Mouse (Mus musculus): ENCODE results near the gene Gm42742. TPM values are rescaled to one million over a fixed set of nuclear protein-coding genes. Genes with fewer than 3 reads are reported as not detected.

Gm42742 gene
- polyA plus RNA-seq, 1 experiment from 2014 or later: 60.2 TPM

- no peak overlapping the region for H3K27ac ChIP-seq (ENCODE audit: low read depth, low read length)
- ATAC-seq (ENCODE audit: low read depth): no peak
Observed at GRCm38 (mm10) chr7:127011051-127011450, 9.8 kb downstream of the Gm42742 start.

GRCm38 (mm10) chr7:127009307-127010085 lies 11.4 kb downstream of the Gm42742 start:
- H3K27ac ChIP-seq (ENCODE audit: low read depth, low read length): no peak overlapping the region
- WGBS: 86% methylated on average over 17 of the region's 17 CpGs
- peaks cover 2% of the 10 kb centered on the region; the same call in 1 of the 2 replicates for H3K36me3 ChIP-seq (ENCODE audit: control insufficient read depth, insufficient read depth, low read length)
- H3K4me1 ChIP-seq (ENCODE audit: control insufficient read depth, insufficient read depth, low read length): no peaks in the 10 kb centered on the region
- no peak for ATAC-seq (ENCODE audit: low read depth)
- no peak overlapping the region for H3K4me3 ChIP-seq (ENCODE audit: low read depth, low read length)
- H3K9me3 ChIP-seq (ENCODE audit: control insufficient read depth, low read length): no peaks in the 10 kb centered on the region
- no peak overlapping the region for H3K4me2 ChIP-seq (ENCODE audit: low read depth, low read length)
- no peaks in the 10 kb centered on the region for H3K27me3 ChIP-seq (ENCODE audit: control insufficient read depth, insufficient read depth, low read length)
- H3K9ac ChIP-seq (replicated peaks; ENCODE audit: low read depth, low read length): no peak overlapping the region

More at GRCm38 (mm10) chr7:127011051-127011450, 9.8 kb downstream of the Gm42742 start:
- Histone ChIP-seq H3K27me3 (ENCODE audit: control insufficient read depth, insufficient read depth, low read length) (no peaks in the 10 kb centered on the region), H3K9me3 (ENCODE audit: control insufficient read depth, low read length) (no peaks in the 10 kb centered on the region), H3K4me2 (ENCODE audit: low read depth, low read length) (no peak overlapping the region), H3K4me3 (ENCODE audit: low read depth, low read length) (no peak overlapping the region), H3K4me1 (ENCODE audit: control insufficient read depth, insufficient read depth, low read length) (peaks cover 14% of the 10 kb centered on the region), H3K36me3 (ENCODE audit: control insufficient read depth, insufficient read depth, low read length) (peaks cover 2% of the 10 kb centered on the region; the same call in 1 of the 2 replicates), H3K9ac (replicated peaks; ENCODE audit: low read depth, low read length) (no peak overlapping the region)
- 94% methylated on average over 2 of the region's 2 CpGs for WGBS

- Histone ChIP-seq H3K27ac (ENCODE audit: low read depth, low read length) (0 out of 2 replicates have a peak overlapping the region, but pooled peaks have one; percentile 23), H3K9me3 (ENCODE audit: control insufficient read depth, low read length) (no peaks in the 10 kb centered on the region), H3K27me3 (ENCODE audit: control insufficient read depth, insufficient read depth, low read length) (no peaks in the 10 kb centered on the region), H3K4me3 (ENCODE audit: low read depth, low read length) (no peak overlapping the region), H3K9ac (replicated peaks; ENCODE audit: low read depth, low read length) (no peak overlapping the region), H3K4me1 (ENCODE audit: control insufficient read depth, insufficient read depth, low read length) (no peaks in the 10 kb centered on the region), H3K36me3 (ENCODE audit: control insufficient read depth, insufficient read depth, low read length) (peaks cover under 1% of the 10 kb centered on the region; the same call in 1 of the 2 replicates), H3K4me2 (ENCODE audit: low read depth, low read length) (no peak overlapping the region)
- 55% methylated on average over 9 of the region's 9 CpGs for WGBS
- peak; percentile 74; the same call in 1 of the 2 replicates for ATAC-seq (ENCODE audit: low read depth)
Observed at GRCm38 (mm10) chr7:127008239-127009019, 12.5 kb downstream of the Gm42742 start.

GRCm38 (mm10) chr7:127007313-127008024 lies 13.4 kb downstream of the Gm42742 start:
- Histone ChIP-seq H3K4me2 (ENCODE audit: low read depth, low read length) (no peak overlapping the region), H3K4me3 (ENCODE audit: low read depth, low read length) (no peak overlapping the region), H3K9ac (replicated peaks; ENCODE audit: low read depth, low read length) (no peak overlapping the region), H3K27me3 (ENCODE audit: control insufficient read depth, insufficient read depth, low read length) (no peaks in the 10 kb centered on the region), H3K9me3 (ENCODE audit: control insufficient read depth, low read length) (no peaks in the 10 kb centered on the region), H3K36me3 (ENCODE audit: control insufficient read depth, insufficient read depth, low read length) (no peaks in the 10 kb centered on the region), H3K4me1 (ENCODE audit: control insufficient read depth, insufficient read depth, low read length) (no peaks in the 10 kb centered on the region), H3K27ac (ENCODE audit: low read depth, low read length) (no peak overlapping the region)
- WGBS: 84% methylated on average over 6 of the region's 6 CpGs
- ATAC-seq (ENCODE audit: low read depth): no peak

- H3K27ac ChIP-seq (ENCODE audit: low read depth, low read length): no peak overlapping the region
- H3K9ac ChIP-seq (replicated peaks; ENCODE audit: low read depth, low read length): no peak overlapping the region
- no peak overlapping the region for H3K4me2 ChIP-seq (ENCODE audit: low read depth, low read length)
- no peak overlapping the region for H3K4me3 ChIP-seq (ENCODE audit: low read depth, low read length)
- no peaks in the 10 kb centered on the region for H3K36me3 ChIP-seq (ENCODE audit: control insufficient read depth, insufficient read depth, low read length)
- no peaks in the 10 kb centered on the region for H3K4me1 ChIP-seq (ENCODE audit: control insufficient read depth, insufficient read depth, low read length)
- H3K9me3 ChIP-seq (ENCODE audit: control insufficient read depth, low read length): no peaks in the 10 kb centered on the region
- ATAC-seq (ENCODE audit: low read depth): no peak
- 92% methylated on average over 4 of the region's 4 CpGs for whole genome bisulfite sequencing
- no peaks in the 10 kb centered on the region for H3K27me3 ChIP-seq (ENCODE audit: control insufficient read depth, insufficient read depth, low read length)
Observed at GRCm38 (mm10) chr7:127004122-127004875, 16.6 kb downstream of the Gm42742 start.

GRCm38 (mm10) chr7:127003620-127004019 lies 17.3 kb downstream of the Gm42742 start:
- Histone ChIP-seq H3K9ac (replicated peaks; ENCODE audit: low read depth, low read length) (no peak overlapping the region), H3K4me1 (ENCODE audit: control insufficient read depth, insufficient read depth, low read length) (no peaks in the 10 kb centered on the region), H3K36me3 (ENCODE audit: control insufficient read depth, insufficient read depth, low read length) (no peaks in the 10 kb centered on the region), H3K4me3 (ENCODE audit: low read depth, low read length) (no peak overlapping the region), H3K27ac (ENCODE audit: low read depth, low read length) (no peak overlapping the region), H3K4me2 (ENCODE audit: low read depth, low read length) (no peak overlapping the region), H3K27me3 (ENCODE audit: control insufficient read depth, insufficient read depth, low read length) (no peaks in the 10 kb centered on the region), H3K9me3 (ENCODE audit: control insufficient read depth, low read length) (no peaks in the 10 kb centered on the region)
- 94% methylated on average over 5 of the region's 5 CpGs for WGBS
- ATAC-seq (ENCODE audit: low read depth): no peak

GRCm38 (mm10) chr7:126999568-126999967 lies 21.3 kb downstream of the Gm42742 start:
- no peak overlapping the region for H3K4me2 ChIP-seq (ENCODE audit: low read depth, low read length)
- H3K4me1 ChIP-seq (ENCODE audit: control insufficient read depth, insufficient read depth, low read length): no peaks in the 10 kb centered on the region
- no peaks in the 10 kb centered on the region for H3K9me3 ChIP-seq (ENCODE audit: control insufficient read depth, low read length)
- no peak for ATAC-seq (ENCODE audit: low read depth)
- no peaks in the 10 kb centered on the region for H3K27me3 ChIP-seq (ENCODE audit: control insufficient read depth, insufficient read depth, low read length)
- no peaks in the 10 kb centered on the region for H3K36me3 ChIP-seq (ENCODE audit: control insufficient read depth, insufficient read depth, low read length)
- 83% methylated on average over 10 of the region's 10 CpGs for WGBS
- H3K27ac ChIP-seq (ENCODE audit: low read depth, low read length): no peak overlapping the region
- no peak overlapping the region for H3K9ac ChIP-seq (replicated peaks; ENCODE audit: low read depth, low read length)
- no peak overlapping the region for H3K4me3 ChIP-seq (ENCODE audit: low read depth, low read length)

GRCm38 (mm10) chr7:126996449-126996848 lies 24.4 kb downstream of the Gm42742 start:
- no peak for ATAC-seq (ENCODE audit: low read depth)

More at GRCm38 (mm10) chr7:126996449-126996848, 24.4 kb downstream of the Gm42742 start:
- WGBS: 70% methylated on average over 4 of the region's 4 CpGs
- Histone ChIP-seq H3K4me1 (ENCODE audit: control insufficient read depth, insufficient read depth, low read length) (no peaks in the 10 kb centered on the region), H3K4me3 (ENCODE audit: low read depth, low read length) (no peak overlapping the region), H3K36me3 (ENCODE audit: control insufficient read depth, insufficient read depth, low read length) (no peaks in the 10 kb centered on the region), H3K27ac (ENCODE audit: low read depth, low read length) (no peak overlapping the region), H3K9ac (replicated peaks; ENCODE audit: low read depth, low read length) (no peak overlapping the region), H3K4me2 (ENCODE audit: low read depth, low read length) (no peak overlapping the region), H3K9me3 (ENCODE audit: control insufficient read depth, low read length) (no peaks in the 10 kb centered on the region), H3K27me3 (ENCODE audit: control insufficient read depth, insufficient read depth, low read length) (no peaks in the 10 kb centered on the region)
